Mouse (Mus musculus) midbrain, postnatal 0 days (tissue): ENCODE results near the gene Kcnh2. TPM values are rescaled to one million over a fixed set of nuclear protein-coding genes. Genes with fewer than 3 reads are reported as not detected.

Source experiments
- ATAC-seq: fragments of 200-750 bp; cut with Nextera tagmentation; 2 replicates; pipeline ENCODE4 v1.8.0; 2017; ENCODE audit warnings: moderate number of reproducible peaks, mild to moderate bottlenecking, moderate TSS enrichment, moderate library complexity; ENCODE audit not compliant: low FRiP score
- DNase-seq: peaks from one replicate; pipeline ENCODE4 v3.0.0-alpha.2; 2015; ENCODE audit warnings: low spot score
- H3K27ac ChIP-seq: fragments of 300-500 bp; sonication (generic); 2 replicates; pipeline ENCODE4 v1.5.1; 2014; ENCODE audit warnings: low read depth, mild to moderate bottlenecking, low read length, mixed read lengths
- H3K27me3 ChIP-seq: fragments of 300-500 bp; sonication (generic); 2 replicates; pipeline ENCODE4 v1.6.1; 2014; ENCODE audit warnings: low read length, control low read depth, mixed read lengths; ENCODE audit not compliant: insufficient read depth
- H3K36me3 ChIP-seq: fragments of 300-500 bp; sonication (generic); 2 replicates; pipeline ENCODE4 v1.6.1; 2014; ENCODE audit warnings: low read length, control low read depth, mixed read lengths; ENCODE audit not compliant: insufficient read depth
- H3K4me1 ChIP-seq: fragments of 300-500 bp; sonication (generic); 2 replicates; pipeline ENCODE4 v1.6.1; 2014; ENCODE audit warnings: mild to moderate bottlenecking, control low read depth, antibody characterized with exemption, low read length, mixed read lengths; ENCODE audit not compliant: insufficient read depth
- H3K4me2 ChIP-seq: fragments of 300-500 bp; sonication (generic); 2 replicates; pipeline ENCODE4 v1.6.1; 2014; ENCODE audit warnings: low read depth, mild to moderate bottlenecking, low read length, mixed read lengths; ENCODE audit not compliant: poor library complexity, severe bottlenecking
- H3K4me3 ChIP-seq: fragments of 300-500 bp; sonication (generic); 2 replicates; pipeline ENCODE4 v1.5.1; 2014; ENCODE audit warnings: low read depth, mild to moderate bottlenecking, low read length, moderate library complexity
- H3K9ac ChIP-seq: fragments of 300-500 bp; sonication (generic); replicated peaks from 2 replicates; pipeline ENCODE4 v1.6.1; 2014; ENCODE audit warnings: mild to moderate bottlenecking, low read length, moderate library complexity, mixed read lengths; ENCODE audit not compliant: poor library complexity, severe bottlenecking
- H3K9me3 ChIP-seq: fragments of 300-500 bp; sonication (generic); 2 replicates; pipeline ENCODE4 v1.6.1; 2016; ENCODE audit warnings: low read length, control low read depth
- CTCF ChIP-seq: IDR thresholded peaks from 2 replicates; pipeline ENCODE4 v1.5.1; 2016; ENCODE audit warnings: antibody characterized with exemption, mild to moderate bottlenecking
- WGBS: fragments of 180-500 bp; shearing (Covaris S2); extraction: QIAGEN DNeasy Blood & Tissue Kit; methylation state at CpG from one replicate; pipeline ENCODE4 v1.1.7; 2014; 5-methylcytosine and 5-hydroxymethylcytosine counted together
- polyA plus RNA-seq: library from polyadenylated mRNA; unstranded; fragments of >200 nt; fragmentation: Nextera tagmentation; extraction: Ambion mirVana; gene quantifications from 2 replicates; pipeline ENCODE4 v1.2.1, GENCODE M21; 2015
- total RNA-seq: library from RNA; depleted of rRNA; stranded (reverse); fragments of >200 nt; gene quantifications from 2 replicates; pipeline ENCODE4 v1.2.3, GENCODE M21; 2014

Kcnh2 gene
- total and polyA plus RNA-seq, 2 experiments from 2014 or later = 10.1 to 60.2 TPM

DNA sequence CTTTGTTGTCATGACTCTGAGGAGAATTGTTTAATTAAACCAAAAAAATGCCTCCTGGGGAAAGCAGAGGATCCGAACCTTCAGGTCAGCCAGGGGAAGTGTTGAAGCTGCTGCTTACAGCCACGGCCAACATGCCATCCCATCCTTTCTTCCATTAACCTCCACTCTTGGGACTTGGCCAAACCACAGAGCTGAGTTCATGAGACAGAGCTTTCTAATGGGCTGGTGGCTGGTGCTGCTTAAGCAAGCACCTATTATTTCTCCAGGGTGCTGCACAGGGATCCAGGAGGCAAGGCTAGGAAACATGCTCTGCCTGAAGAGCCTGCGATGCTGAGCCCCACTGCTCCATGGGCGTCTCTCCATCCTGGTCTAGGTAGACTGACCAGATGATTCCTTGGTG is 19.0 kb downstream of the Kcnh2 start:
- Histone ChIP-seq H3K9ac (no peak overlapping the region), H3K4me3 (no peak overlapping the region), H3K4me1 (peaks cover 9% of the 10 kb centered on the region; the same call in 1 of the 2 replicates), H3K4me2 (no peak overlapping the region), H3K9me3 (no peaks in the 10 kb centered on the region), H3K36me3 (peaks cover 34% of the 10 kb centered on the region), H3K27me3 (no peaks in the 10 kb centered on the region), H3K27ac (no peak overlapping the region)
- ATAC-seq (no peak), DNase-seq (no peak)
- TF ChIP-seq CTCF = no peak
- WGBS = 84% methylated on average over 4 of the region's 4 CpGs

DNA sequence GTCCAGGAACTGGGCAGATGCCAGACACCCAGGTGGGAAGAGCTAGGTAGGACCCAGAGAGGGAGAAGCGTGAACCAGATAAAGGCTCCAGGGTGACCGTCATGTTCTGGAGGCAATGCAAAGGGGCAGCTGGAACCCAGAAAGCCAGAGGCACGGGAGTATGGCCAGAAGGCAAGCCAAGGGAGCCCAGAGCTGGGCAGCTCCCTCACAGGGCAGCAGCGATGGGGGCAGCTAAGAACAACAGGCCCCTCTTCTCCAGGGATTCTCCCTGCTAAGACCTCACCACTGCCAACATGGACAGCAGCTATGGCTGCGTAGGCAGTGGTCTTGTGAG is 21.5 kb downstream of the Kcnh2 start:
- 0 out of 2 replicates have a peak, but pooled peaks have one; percentile 15 for ATAC-seq
- 38% methylated on average over 5 of the region's 5 CpGs for WGBS

DNA sequence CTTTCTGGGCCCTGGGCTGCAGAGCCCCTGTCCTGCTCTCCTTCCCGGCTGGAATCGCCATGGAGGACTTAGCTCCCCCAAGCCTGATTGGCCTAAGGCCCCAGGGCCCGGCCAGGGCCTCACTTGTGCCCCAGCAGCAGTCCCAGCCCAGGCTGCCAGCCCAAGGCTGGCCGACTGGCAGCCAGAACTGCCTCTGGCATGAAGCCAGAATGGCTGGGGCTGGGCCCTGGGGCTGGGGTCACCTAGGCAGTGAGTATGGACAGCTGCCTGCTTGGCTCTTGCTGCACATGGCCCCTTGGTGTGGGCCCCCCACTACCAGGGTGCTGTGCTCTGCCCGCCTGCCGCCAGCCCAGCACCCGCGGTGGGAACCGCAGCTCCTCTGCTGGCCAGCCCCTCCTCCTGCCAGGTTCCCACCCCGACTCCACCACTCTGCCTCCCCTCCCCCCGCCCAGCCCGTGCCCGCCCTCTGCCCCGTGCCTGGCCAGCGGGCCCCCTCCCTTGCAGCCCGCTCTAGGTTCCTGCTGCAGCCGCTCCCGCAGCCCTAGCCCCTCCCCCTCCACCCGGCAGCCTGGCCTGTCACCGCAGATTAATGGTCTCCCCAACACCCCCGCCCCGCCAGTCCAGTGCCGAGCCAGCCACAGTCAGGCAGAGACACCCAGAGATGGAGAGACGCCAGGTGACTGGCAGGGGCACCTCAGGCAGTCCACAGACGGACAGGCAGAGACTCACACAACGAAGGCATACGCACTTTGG is 22.0 kb downstream of the Kcnh2 start:
- peak overlapping the region; percentile 3; the same call in 1 of the 2 replicates for H3K27ac ChIP-seq
- DNase-seq = peak; percentile 78
- ATAC-seq = peak; percentile 80
- peaks cover 9% of the 10 kb centered on the region; the same call in 1 of the 2 replicates for H3K4me1 ChIP-seq
- H3K9ac ChIP-seq = peak overlapping the region; percentile 29; the same call in 1 of the 2 replicates
- TF ChIP-seq CTCF = no peak
- H3K4me3 ChIP-seq = no peak overlapping the region
- H3K36me3 ChIP-seq = peaks cover 46% of the 10 kb centered on the region
- no peaks in the 10 kb centered on the region for H3K9me3 ChIP-seq
- H3K4me2 ChIP-seq = peak overlapping the region; percentile 43
- WGBS = 9% methylated on average over 26 of the region's 27 CpGs
- no peaks in the 10 kb centered on the region for H3K27me3 ChIP-seq

More for the DNA sequence above, 21.5 kb downstream of the Kcnh2 start:
- Histone ChIP-seq H3K9me3 (no peaks in the 10 kb centered on the region), H3K4me1 (peaks cover 9% of the 10 kb centered on the region; the same call in 1 of the 2 replicates), H3K27me3 (no peaks in the 10 kb centered on the region), H3K4me2 (peak overlapping the region; percentile 43), H3K36me3 (peaks cover 41% of the 10 kb centered on the region), H3K27ac (peak overlapping the region; percentile 3; the same call in 1 of the 2 replicates), H3K9ac (0 out of 2 replicates have a peak overlapping the region, but pooled peaks have one; percentile 29), H3K4me3 (no peak overlapping the region)
- no peak for TF ChIP-seq CTCF
- peak; percentile 50 for DNase-seq

DNA sequence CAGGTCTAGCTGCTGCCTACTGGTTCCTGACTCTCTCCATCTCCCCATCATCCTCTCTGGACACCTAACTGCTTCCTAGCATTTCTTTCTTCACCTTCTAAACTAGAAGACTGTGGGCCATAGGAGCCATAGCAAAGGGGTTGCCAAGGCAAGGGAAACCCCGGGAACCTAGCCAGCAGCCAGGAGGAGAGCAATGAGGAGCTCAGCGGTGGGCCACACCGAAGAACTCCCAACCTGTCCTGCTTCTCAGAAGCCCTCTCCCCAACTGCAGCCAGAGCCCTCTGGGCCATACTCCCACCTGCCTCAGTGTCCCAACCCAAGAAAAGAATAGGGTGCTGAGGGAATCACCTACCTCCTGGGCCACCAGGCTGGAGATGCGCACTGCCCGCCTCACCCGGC is 22.6 kb downstream of the Kcnh2 start:
- WGBS = 61% methylated on average over 6 of the region's 6 CpGs
- ATAC-seq (no peak), DNase-seq (peak; percentile 40)
- 0 out of 2 replicates have a peak overlapping the region, but pooled peaks have one; percentile 3 for H3K27ac ChIP-seq
- H3K27me3 ChIP-seq = no peaks in the 10 kb centered on the region
- H3K4me3 ChIP-seq = no peak overlapping the region
- H3K9ac ChIP-seq = peak overlapping the region; percentile 29; the same call in 1 of the 2 replicates
- no peak for TF ChIP-seq CTCF
- peak overlapping the region; percentile 43 for H3K4me2 ChIP-seq
- H3K9me3 ChIP-seq = no peaks in the 10 kb centered on the region
- H3K36me3 ChIP-seq = peaks cover 52% of the 10 kb centered on the region
- peaks cover 9% of the 10 kb centered on the region; the same call in 1 of the 2 replicates for H3K4me1 ChIP-seq

DNA sequence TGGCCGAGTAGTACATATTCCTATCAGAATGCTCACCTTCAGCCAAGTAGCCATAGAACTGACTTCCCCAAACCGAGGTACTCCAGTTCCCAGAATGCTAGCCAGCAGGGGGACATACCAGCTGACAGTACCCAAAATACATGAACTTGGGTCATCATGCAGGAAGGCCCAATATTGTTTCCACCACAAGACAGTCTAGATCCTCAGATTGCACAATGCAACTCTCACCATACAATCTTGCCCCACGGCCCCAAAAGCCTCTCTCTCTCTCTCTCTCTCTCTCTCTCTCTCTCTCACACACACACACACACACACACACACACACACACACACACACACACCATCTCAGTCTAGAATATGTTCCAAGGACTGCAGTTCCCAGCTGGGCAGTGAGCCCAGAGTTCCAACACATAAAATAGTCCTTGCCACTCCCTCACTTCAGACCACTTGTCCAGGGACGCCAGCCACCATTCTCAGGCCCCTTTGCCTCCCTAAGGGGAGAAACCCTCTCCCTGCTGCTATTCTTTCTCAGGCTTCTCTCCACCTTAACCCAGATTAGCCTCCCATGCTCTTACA is 24.5 kb downstream of the Kcnh2 start:
- 78% methylated on average over 4 of the region's 4 CpGs for WGBS
- peaks cover 39% of the 10 kb centered on the region for H3K36me3 ChIP-seq
- H3K4me2 ChIP-seq = no peak overlapping the region
- no peak overlapping the region for H3K4me3 ChIP-seq
- no peak for TF ChIP-seq CTCF
- ATAC-seq = no peak
- no peak overlapping the region for H3K9ac ChIP-seq
- H3K4me1 ChIP-seq = peaks cover 9% of the 10 kb centered on the region; the same call in 1 of the 2 replicates
- peak; percentile 48 for DNase-seq
- H3K27me3 ChIP-seq = no peaks in the 10 kb centered on the region
- no peak overlapping the region for H3K27ac ChIP-seq
- H3K9me3 ChIP-seq = no peaks in the 10 kb centered on the region
